Mouse (Mus musculus) G1E-ER4 (cell line): ENCODE measurements around the gene Rcor1. TPM values are rescaled to one million over a fixed set of nuclear protein-coding genes. Genes with fewer than 3 reads are reported as not detected.

Source experiments
- GATA1 ChIP-seq: IDR thresholded peaks from one replicate; pipeline ENCODE4 v1.8.0; 2012; ENCODE audit warnings: low read length, inconsistent platforms
- polyA plus RNA-seq: library from polyadenylated mRNA; stranded (reverse); fragments of >175 nt; gene quantifications from 2 replicates; pipeline ENCODE4 v1.2.3, GENCODE M21; 2012

Gene Rcor1
- polyA plus RNA-seq, 1 experiment: 54.2 TPM

GRCm38 (mm10) chr12:111008500-111009490 is 30.4 kb upstream of the Rcor1 start:
- TF ChIP-seq GATA1: no peak

GRCm38 (mm10) chr12:111009615-111010257 is 29.4 kb upstream of the Rcor1 start:
- no peak for TF ChIP-seq GATA1

- no peak for TF ChIP-seq GATA1
Measured at GRCm38 (mm10) chr12:111016807-111017206, 22.3 kb upstream of the Rcor1 start.

- no peak for TF ChIP-seq GATA1
Measured at GRCm38 (mm10) chr12:111018068-111018467, 21.1 kb upstream of the Rcor1 start.

GRCm38 (mm10) chr12:111019086-111019485 is 20.1 kb upstream of the Rcor1 start:
- no peak for TF ChIP-seq GATA1

GRCm38 (mm10) chr12:111021138-111021537 is 18.0 kb upstream of the Rcor1 start:
- no peak for TF ChIP-seq GATA1

- no peak for TF ChIP-seq GATA1
Measured at GRCm38 (mm10) chr12:111021577-111021976, 17.6 kb upstream of the Rcor1 start.

GRCm38 (mm10) chr12:111028176-111029167 is 10.7 kb upstream of the Rcor1 start:
- peak; percentile 21 for TF ChIP-seq GATA1

GRCm38 (mm10) chr12:111029291-111029890 is 9.8 kb upstream of the Rcor1 start:
- TF ChIP-seq GATA1: no peak

- no peak for TF ChIP-seq GATA1
Measured at GRCm38 (mm10) chr12:111032839-111033238, 6.3 kb upstream of the Rcor1 start.

GRCm38 (mm10) chr12:111035182-111035824 is 3.8 kb upstream of the Rcor1 start:
- TF ChIP-seq GATA1: peak; percentile 75

GRCm38 (mm10) chr12:111036198-111036775 is 2.9 kb upstream of the Rcor1 start:
- no peak for TF ChIP-seq GATA1

GRCm38 (mm10) chr12:111037241-111038180 is 1.6 kb upstream of the Rcor1 start:
- no peak for TF ChIP-seq GATA1
